Mouse (Mus musculus) neural tube, embryonic 14.5 days (tissue): Measurements from ENCODE around the gene Slc28a1. TPM values are rescaled to one million over a fixed set of nuclear protein-coding genes. Genes with fewer than 3 reads are reported as not detected.
"Not testable (repeated sequence)": the region's sequence is repeated elsewhere in the genome, so short reads cannot be mapped to it uniquely, and the experiment has no call there.

Experiments
- ATAC-seq: fragments of 200-750 bp; cut with Nextera tagmentation; 2 replicates; pipeline ENCODE4 v1.8.0; 2017; ENCODE audit warnings: low read depth, mild to moderate bottlenecking, moderate TSS enrichment, moderate library complexity
- H3K27ac ChIP-seq: fragments of 300-500 bp; sonication (generic); 2 replicates; pipeline ENCODE4 v1.5.1; 2014; ENCODE audit warnings: low read depth, mild to moderate bottlenecking, control low read depth, low read length, moderate library complexity, mixed read lengths
- H3K27me3 ChIP-seq: fragments of 300-500 bp; sonication (generic); 2 replicates; pipeline ENCODE4 v1.6.1; 2014; ENCODE audit warnings: low read length; ENCODE audit not compliant: control insufficient read depth, insufficient read depth
- H3K36me3 ChIP-seq: fragments of 300-500 bp; sonication (generic); 2 replicates; pipeline ENCODE4 v1.6.1; 2014; ENCODE audit warnings: low read length, mixed read lengths; ENCODE audit not compliant: control insufficient read depth, insufficient read depth
- H3K4me1 ChIP-seq: fragments of 300-500 bp; sonication (generic); 2 replicates; pipeline ENCODE4 v1.6.1; 2014; ENCODE audit warnings: low read length; ENCODE audit not compliant: control insufficient read depth, insufficient read depth
- H3K4me2 ChIP-seq: fragments of 300-500 bp; sonication (generic); 2 replicates; pipeline ENCODE4 v1.6.1; 2014; ENCODE audit warnings: mild to moderate bottlenecking, low read depth, low read length, control low read depth
- H3K4me3 ChIP-seq: fragments of 300-500 bp; sonication (generic); 2 replicates; pipeline ENCODE4 v1.5.1; 2014; ENCODE audit warnings: low read depth, low read length, control low read depth, mixed read lengths
- H3K9ac ChIP-seq: fragments of 300-500 bp; sonication (generic); replicated peaks from 2 replicates; pipeline ENCODE4 v1.6.1; 2014; ENCODE audit warnings: low read depth, mild to moderate bottlenecking, control low read depth, low read length, mixed read lengths
- H3K9me3 ChIP-seq: fragments of 300-500 bp; sonication (generic); 2 replicates; pipeline ENCODE4 v1.6.1; 2016; ENCODE audit warnings: low read length; ENCODE audit not compliant: control insufficient read depth
- WGBS: fragments of 180-500 bp; shearing (Covaris S2); extraction: QIAGEN DNeasy Blood & Tissue Kit; methylation state at CpG from one replicate; pipeline ENCODE4 v1.1.7; 2014; 5-methylcytosine and 5-hydroxymethylcytosine counted together
- polyA plus RNA-seq: library from polyadenylated mRNA; unstranded; fragments of >200 nt; fragmentation: Nextera tagmentation; extraction: Ambion mirVana; gene quantifications from 2 replicates; pipeline ENCODE4 v1.2.1, GENCODE M21; 2014

The Slc28a1 gene
- polyA plus RNA-seq, 1 experiment from 2014 or later: not detected

GRCm38 (mm10) chr7:81152306-81152705 is 37.7 kb downstream of the Slc28a1 start:
- Histone ChIP-seq H3K36me3 (no peaks in the 10 kb centered on the region), H3K4me1 (no peaks in the 10 kb centered on the region), H3K27ac (no peak overlapping the region), H3K27me3 (no peaks in the 10 kb centered on the region), H3K9ac (no peak overlapping the region), H3K4me3 (no peak overlapping the region), H3K9me3 (no peaks in the 10 kb centered on the region), H3K4me2 (no peak overlapping the region)
- WGBS: 97% methylated on average over 10 of the region's 10 CpGs
- no peak for ATAC-seq

- Histone ChIP-seq H3K4me3 (no peak overlapping the region), H3K27ac (no peak overlapping the region), H3K4me1 (no peaks in the 10 kb centered on the region), H3K36me3 (no peaks in the 10 kb centered on the region), H3K9ac (no peak overlapping the region), H3K9me3 (no peaks in the 10 kb centered on the region), H3K27me3 (no peaks in the 10 kb centered on the region), H3K4me2 (no peak overlapping the region)
- no peak for ATAC-seq
- WGBS: 88% methylated on average over 7 of the region's 7 CpGs
Observed at GRCm38 (mm10) chr7:81152826-81153225, 38.2 kb downstream of the Slc28a1 start.

DNA sequence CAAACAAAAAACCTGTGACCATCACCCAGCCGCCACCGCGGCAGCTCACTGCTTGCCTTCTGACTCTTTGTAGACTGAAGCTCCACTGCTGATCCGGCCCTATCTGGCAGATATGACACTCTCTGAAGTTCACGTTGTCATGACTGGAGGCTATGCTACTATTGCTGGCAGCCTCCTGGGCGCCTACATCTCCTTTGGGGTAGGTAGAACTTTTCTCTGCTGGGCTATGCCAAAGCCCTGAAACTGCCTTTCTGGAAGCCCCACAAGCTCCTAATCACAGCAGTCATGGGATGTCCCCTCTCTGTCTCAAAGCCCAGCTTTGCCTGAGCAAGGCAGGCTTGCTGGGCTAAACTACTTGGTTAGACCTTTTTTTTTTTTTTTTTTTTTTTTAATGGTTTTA is 38.7 kb downstream of the Slc28a1 start:
- WGBS: 91% methylated on average over 6 of the region's 6 CpGs
- no peak overlapping the region for H3K27ac ChIP-seq
- H3K27me3 ChIP-seq: no peaks in the 10 kb centered on the region
- H3K9ac ChIP-seq: no peak overlapping the region
- ATAC-seq: no peak
- H3K4me3 ChIP-seq: no peak overlapping the region
- no peaks in the 10 kb centered on the region for H3K9me3 ChIP-seq
- no peak overlapping the region for H3K4me2 ChIP-seq
- H3K4me1 ChIP-seq: no peaks in the 10 kb centered on the region
- H3K36me3 ChIP-seq: no peaks in the 10 kb centered on the region

DNA sequence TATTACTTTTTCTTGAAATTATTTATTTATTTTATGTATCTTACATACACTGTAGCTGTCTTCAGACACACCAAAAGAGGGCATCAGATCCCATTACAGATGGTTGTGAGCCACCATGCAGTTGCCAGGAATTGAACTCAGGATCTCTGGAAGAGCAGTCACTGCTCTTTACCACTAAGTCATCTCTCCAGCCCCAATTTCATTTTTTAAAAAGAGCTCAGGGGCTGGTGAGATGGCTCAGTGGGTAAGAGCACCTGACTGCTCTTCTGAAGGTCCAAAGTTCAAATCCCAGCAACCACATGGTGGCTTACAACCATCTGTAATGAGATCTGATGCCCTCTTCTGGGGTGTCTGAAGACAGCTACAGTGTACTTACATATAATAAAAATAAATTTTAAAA is 39.6 kb downstream of the Slc28a1 start:
- H3K4me1 ChIP-seq, H3K27me3 ChIP-seq, H3K9ac ChIP-seq, H3K4me2 ChIP-seq, H3K4me3 ChIP-seq, H3K9me3 ChIP-seq, H3K36me3 ChIP-seq, H3K27ac ChIP-seq, ATAC-seq: not testable (repeated sequence)

DNA sequence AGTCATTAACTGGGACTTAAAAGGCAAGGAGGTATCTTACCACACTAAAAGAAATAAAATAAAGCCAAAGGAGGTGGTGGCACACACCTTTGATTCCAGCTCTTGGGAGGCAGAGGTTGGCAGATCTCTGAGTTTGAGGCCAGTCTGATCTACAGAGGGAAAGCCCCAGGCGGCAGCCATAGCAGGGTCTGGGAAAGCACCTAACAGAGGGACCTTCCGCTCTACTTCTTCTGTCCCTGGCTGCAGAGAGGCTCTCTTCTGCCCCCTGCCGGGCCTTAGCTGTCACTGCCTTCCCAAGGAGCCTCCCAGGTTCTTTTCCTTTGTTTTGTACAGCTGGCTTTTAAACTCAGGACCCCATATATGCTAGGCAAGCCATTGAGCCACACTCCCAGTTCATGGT is 40.4 kb downstream of the Slc28a1 start:
- H3K27me3 ChIP-seq: no peaks in the 10 kb centered on the region
- H3K4me3 ChIP-seq: no peak overlapping the region
- H3K36me3 ChIP-seq: no peaks in the 10 kb centered on the region
- 0% methylated on average over 3 of the region's 3 CpGs for WGBS
- peak; percentile 75; the same call in 1 of the 2 replicates for ATAC-seq
- no peak overlapping the region for H3K9ac ChIP-seq
- H3K9me3 ChIP-seq: no peaks in the 10 kb centered on the region
- no peak overlapping the region for H3K27ac ChIP-seq
- no peak overlapping the region for H3K4me2 ChIP-seq
- no peaks in the 10 kb centered on the region for H3K4me1 ChIP-seq

- Histone ChIP-seq H3K4me3 (no peak overlapping the region), H3K4me1 (no peaks in the 10 kb centered on the region), H3K9me3 (no peaks in the 10 kb centered on the region), H3K27me3 (no peaks in the 10 kb centered on the region), H3K4me2 (no peak overlapping the region), H3K27ac (no peak overlapping the region), H3K36me3 (no peaks in the 10 kb centered on the region), H3K9ac (no peak overlapping the region)
- no peak for ATAC-seq
- 54% methylated on average over 7 of the region's 7 CpGs for WGBS
Observed at GRCm38 (mm10) chr7:81158933-81159332, 44.3 kb downstream of the Slc28a1 start.

- no peak for ATAC-seq
- no peak overlapping the region for H3K4me3 ChIP-seq
- no peak overlapping the region for H3K4me2 ChIP-seq
- no peaks in the 10 kb centered on the region for H3K27me3 ChIP-seq
- no peak overlapping the region for H3K9ac ChIP-seq
- H3K4me1 ChIP-seq: no peaks in the 10 kb centered on the region
- WGBS: 77% methylated on average over 9 of the region's 9 CpGs
- no peak overlapping the region for H3K27ac ChIP-seq
- H3K9me3 ChIP-seq: no peaks in the 10 kb centered on the region
- no peaks in the 10 kb centered on the region for H3K36me3 ChIP-seq
Observed at GRCm38 (mm10) chr7:81161666-81162065, 47.1 kb downstream of the Slc28a1 start.

- no peaks in the 10 kb centered on the region for H3K9me3 ChIP-seq
- H3K4me2 ChIP-seq: no peak overlapping the region
- WGBS: 46% methylated on average over 4 of the region's 4 CpGs
- H3K36me3 ChIP-seq: no peaks in the 10 kb centered on the region
- ATAC-seq: peak; percentile 28; the same call in 1 of the 2 replicates
- no peak overlapping the region for H3K9ac ChIP-seq
- no peaks in the 10 kb centered on the region for H3K4me1 ChIP-seq
- no peak overlapping the region for H3K4me3 ChIP-seq
- H3K27me3 ChIP-seq: no peaks in the 10 kb centered on the region
- H3K27ac ChIP-seq: no peak overlapping the region
Observed at GRCm38 (mm10) chr7:81162345-81162744, 47.7 kb downstream of the Slc28a1 start.

- H3K9ac ChIP-seq: no peak overlapping the region
Observed at GRCm38 (mm10) chr7:81164411-81164810, 49.8 kb downstream of the Slc28a1 start.

DNA sequence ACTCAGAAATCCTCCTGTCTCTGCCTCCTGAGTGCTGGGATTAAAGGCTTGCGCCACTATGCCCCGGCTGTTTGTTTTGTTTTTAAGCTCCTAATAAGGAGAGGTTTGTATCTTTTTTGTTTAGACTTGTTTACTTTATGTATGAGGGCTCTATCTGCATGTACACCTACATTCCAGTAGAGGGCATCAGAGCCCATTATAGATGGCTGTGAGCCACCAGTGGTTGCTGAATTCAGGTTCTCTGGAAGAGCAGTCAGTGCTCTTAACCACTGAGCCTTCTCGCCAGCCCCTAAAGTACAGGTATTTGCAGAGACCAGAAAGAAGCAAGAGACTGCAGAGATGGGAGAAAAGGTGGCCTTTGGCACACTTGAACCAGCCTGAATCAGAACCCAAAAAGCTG is 52.5 kb downstream of the Slc28a1 start:
- no peak overlapping the region for H3K27ac ChIP-seq
- ATAC-seq: peak; percentile 46; the same call in 1 of the 2 replicates
- H3K36me3 ChIP-seq: no peaks in the 10 kb centered on the region
- no peak overlapping the region for H3K4me2 ChIP-seq
- H3K27me3 ChIP-seq: no peaks in the 10 kb centered on the region
- no peak overlapping the region for H3K4me3 ChIP-seq
- H3K4me1 ChIP-seq: no peaks in the 10 kb centered on the region
- H3K9me3 ChIP-seq: no peaks in the 10 kb centered on the region
- WGBS: 53% methylated on average over 3 of the region's 3 CpGs
- H3K9ac ChIP-seq: no peak overlapping the region

More at GRCm38 (mm10) chr7:81164411-81164810, 49.8 kb downstream of the Slc28a1 start:
- H3K4me3 ChIP-seq: no peak overlapping the region
- no peak for ATAC-seq
- 62% methylated on average over 7 of the region's 7 CpGs for WGBS
- no peak overlapping the region for H3K4me2 ChIP-seq
- H3K27me3 ChIP-seq: no peaks in the 10 kb centered on the region
- no peaks in the 10 kb centered on the region for H3K4me1 ChIP-seq
- no peaks in the 10 kb centered on the region for H3K36me3 ChIP-seq
- H3K27ac ChIP-seq: no peak overlapping the region
- no peaks in the 10 kb centered on the region for H3K9me3 ChIP-seq
